Mouse (Mus musculus): Measurements from ENCODE around the gene Nav2.

Nav2 gene

DNA sequence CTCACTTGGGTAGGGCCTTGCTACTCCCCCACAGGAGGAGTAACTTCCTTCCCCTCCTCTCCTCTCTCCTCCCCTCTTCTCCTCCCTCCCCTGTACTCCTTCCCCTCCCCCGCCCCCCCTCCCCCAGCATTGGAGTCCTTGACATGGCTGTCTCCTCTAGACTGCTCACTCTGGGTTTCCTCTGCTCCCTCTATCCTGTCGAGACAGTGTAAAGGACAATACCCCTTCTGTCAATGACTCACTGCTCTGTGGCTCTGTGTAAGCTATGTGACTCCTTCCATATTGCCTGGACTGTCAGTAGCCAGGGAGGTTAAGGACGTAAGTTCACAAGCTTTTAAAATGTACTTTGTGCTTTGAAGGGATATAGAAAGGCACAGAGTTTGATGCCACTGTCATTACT, 460.5 kb downstream of the Nav2 start:
- in situ Hi-C loops (cut with MboI; ENCODE audit: low pct_unique_long_range_greater_than_20kb in 1 of 2, low sequenced_read_pairs in 2 of 2, unreplicated experiment in 1 of 2): no loop called here

DNA sequence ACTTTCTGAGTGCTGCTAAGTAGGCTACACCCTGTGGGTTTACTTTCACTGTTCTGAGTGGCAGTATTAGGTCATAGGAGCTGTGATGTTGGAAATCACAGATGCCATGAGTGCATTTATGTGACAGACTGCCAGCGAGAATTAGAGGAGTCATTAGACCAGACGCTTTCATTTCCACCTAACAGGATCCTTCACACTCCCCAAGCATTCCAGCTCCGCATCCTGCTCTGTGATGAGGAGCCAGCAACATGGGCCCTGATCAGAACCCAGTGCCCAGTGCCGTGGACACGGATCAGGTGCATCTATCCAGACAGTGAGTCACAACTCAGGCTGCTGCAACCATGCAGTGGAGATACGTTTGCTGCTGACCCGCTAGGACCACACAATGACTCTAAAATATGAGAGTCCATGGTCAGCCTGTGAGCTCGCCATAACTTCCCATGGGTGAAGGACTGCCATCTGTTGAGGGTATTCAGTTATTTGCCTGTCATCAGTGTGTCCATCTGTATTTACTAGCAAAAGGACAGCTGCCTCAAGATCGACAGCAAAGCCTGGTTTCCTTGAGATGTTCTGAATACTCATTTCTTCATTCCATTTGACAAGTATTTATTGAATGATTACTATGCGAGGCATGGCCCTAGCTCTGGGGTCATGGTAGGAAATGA, 461.4 kb downstream of the Nav2 start:
- in situ Hi-C loops (cut with MboI; ENCODE audit: low pct_unique_long_range_greater_than_20kb in 1 of 2, low sequenced_read_pairs in 2 of 2, unreplicated experiment in 1 of 2): no loop called here

DNA sequence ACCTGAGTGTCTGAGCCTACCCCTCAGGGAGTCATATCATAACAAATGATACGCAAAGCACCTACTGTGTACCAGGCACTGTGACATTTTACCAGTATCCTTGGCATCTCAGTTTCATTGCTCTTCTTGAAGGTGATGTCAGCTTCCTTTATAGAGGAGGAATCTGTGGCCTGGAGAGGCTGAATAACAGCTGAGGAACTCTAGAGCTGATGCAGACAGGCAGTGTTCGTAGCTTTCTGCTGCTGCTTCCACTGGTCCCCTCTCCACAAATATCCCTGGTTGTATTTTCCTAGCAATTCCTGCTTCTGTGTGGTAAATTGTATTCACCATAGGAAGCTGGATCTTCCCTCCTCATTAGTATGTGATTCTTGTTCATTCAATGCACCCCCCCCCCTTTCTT, 462.8 kb downstream of the Nav2 start:
- in situ Hi-C loops (cut with MboI; ENCODE audit: low pct_unique_long_range_greater_than_20kb in 1 of 2, low sequenced_read_pairs in 2 of 2, unreplicated experiment in 1 of 2): no loop called here

DNA sequence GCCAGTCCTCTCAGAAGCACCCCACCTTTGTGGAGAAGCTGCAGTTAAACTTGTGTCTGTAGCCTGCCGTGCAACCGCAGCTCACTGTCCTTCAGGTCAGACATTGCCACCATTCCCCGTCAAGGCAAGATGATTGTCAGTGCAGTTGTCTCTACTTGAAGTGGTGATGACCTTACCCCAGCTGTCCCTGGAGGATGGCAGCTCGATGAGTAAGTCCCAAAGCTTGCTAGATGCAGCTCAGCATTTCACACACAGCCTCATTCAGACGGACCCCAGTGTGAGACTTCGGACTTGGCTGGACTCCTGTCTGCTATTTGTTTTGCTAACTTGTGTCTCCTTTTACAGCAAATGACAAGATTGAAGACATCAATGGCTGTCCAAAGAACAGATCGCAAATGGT, 463.5 kb downstream of the Nav2 start:
- in situ Hi-C loops (cut with MboI; ENCODE audit: low pct_unique_long_range_greater_than_20kb in 1 of 2, low sequenced_read_pairs in 2 of 2, unreplicated experiment in 1 of 2): no loop called here

DNA sequence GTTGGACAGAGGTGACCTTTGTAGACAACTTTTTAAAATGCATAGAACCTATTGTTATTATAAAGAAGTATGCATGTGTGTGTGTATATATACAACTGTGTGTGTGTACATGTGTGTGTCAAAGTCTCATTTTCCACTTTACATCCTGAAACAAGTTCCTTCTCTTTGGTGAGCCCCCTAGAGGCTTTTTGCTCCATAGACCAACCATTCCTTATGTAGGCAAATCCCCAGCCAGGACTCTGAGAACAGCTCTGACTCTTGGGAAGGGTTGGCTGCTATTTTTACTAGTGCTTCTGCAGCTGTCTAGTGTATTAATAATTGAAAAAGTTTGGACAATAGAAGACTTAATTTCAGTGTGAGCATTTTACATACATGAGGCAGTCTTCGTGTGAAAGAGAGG, 464.7 kb downstream of the Nav2 start:
- in situ Hi-C loops (cut with MboI; ENCODE audit: low pct_unique_long_range_greater_than_20kb in 1 of 2, low sequenced_read_pairs in 2 of 2, unreplicated experiment in 1 of 2): no loop called here

DNA sequence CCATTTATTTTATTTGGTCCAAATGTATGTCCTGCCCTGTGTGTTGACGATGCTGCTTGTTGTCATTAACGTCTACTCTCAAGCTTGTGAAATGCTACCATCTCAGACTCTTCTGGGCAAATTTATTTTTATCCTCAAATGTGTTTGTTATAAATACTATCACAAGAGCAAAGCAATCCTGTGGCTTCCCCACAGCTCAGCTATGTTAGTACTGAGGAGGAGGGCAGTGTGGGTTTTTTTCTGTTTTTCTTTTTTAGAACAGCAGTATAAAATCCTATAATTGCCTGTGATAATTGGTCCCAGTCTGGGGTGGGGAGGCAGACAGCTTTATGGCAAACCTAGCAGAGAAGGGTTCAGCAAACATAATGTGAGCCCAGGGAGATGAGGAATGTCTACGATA, 465.1 kb downstream of the Nav2 start:
- in situ Hi-C loops (cut with MboI; ENCODE audit: low pct_unique_long_range_greater_than_20kb in 1 of 2, low sequenced_read_pairs in 2 of 2, unreplicated experiment in 1 of 2): no loop called here

DNA sequence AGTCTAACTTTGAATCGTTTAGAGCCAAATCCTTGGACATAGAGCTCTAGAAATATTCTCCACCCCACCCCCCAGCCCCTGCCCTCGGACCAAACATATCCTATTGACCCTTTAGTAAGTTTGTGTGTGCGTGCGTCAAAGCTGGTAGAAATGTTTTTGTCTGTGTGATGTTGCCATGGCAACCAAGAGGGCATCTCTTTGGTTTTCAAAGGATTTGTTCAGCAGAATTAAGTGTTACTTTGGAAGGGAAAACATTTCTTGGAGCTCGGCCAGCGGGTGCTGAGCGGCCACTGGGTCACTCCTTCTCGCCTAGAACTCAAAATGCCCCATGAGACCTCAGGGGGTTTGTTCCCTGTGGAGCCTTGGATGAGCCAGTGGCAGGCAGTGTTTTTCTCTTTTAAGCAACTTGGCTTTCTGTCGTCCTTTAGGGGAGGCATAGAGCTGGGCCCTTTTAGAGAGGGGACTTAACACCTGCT, 467.0 kb downstream of the Nav2 start:
- in situ Hi-C loops (cut with MboI; ENCODE audit: low pct_unique_long_range_greater_than_20kb in 1 of 2, low sequenced_read_pairs in 2 of 2, unreplicated experiment in 1 of 2): no loop called here

DNA sequence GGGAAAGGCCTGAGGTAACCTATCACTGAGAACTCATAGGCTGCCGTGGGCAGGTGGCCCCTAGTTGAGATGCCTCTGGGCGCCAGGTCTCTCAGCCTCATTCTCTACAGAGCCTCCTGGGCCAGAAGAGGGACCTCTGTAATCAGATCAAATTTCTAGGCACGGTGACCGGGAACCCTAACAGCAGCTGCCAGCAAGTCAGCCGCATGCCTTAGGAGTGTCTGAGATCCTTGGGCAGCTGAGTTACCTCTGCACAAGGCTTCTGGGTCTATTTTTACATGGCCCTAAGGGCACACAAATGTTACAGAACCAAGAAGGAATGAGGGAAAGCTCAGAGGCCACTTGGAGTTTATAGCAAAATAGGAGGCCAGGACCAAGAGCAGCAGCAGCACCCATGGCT, 470.1 kb downstream of the Nav2 start:
- in situ Hi-C loops (cut with MboI; ENCODE audit: low pct_unique_long_range_greater_than_20kb in 1 of 2, low sequenced_read_pairs in 2 of 2, unreplicated experiment in 1 of 2): no loop called here

DNA sequence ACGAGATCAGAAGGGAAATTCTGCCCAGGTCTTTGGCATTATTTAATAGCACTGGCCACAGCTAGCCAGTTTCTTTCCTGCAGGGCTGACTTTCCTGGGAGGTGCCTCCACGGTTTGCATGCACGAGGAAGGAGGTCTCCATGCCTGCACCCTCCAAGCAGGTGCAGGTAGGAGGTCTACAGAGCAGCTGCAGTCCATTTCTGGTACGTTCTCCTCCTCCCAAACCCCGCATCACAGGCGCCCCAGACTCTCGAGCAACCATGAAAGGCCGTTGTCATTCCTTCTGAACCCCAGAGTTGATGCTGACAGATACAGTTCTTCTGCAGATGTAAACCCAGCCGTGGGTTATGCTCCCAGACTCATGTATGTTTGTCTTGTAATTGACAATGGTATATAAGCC, 472.4 kb downstream of the Nav2 start:
- in situ Hi-C loops (cut with MboI; ENCODE audit: low pct_unique_long_range_greater_than_20kb in 1 of 2, low sequenced_read_pairs in 2 of 2, unreplicated experiment in 1 of 2): no loop called here

DNA sequence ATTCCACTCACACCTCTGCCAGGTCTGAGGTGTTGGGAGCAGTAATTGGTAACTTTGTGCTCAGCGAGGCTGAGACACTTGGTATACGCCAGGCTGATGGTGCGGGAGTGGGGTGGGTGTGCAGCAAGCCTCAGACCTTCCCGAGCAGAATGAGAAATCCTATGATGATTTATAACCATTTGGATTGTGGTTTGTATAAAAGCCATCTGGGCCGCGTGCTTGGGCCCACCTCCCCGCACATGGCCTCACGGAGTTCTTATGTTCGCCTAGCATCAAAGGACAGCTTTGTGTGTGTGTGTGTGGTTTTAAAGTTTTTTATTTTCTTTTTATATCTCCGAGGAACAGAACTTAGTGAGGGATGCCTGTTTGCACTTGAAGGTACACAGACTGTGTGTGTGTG, 474.4 kb downstream of the Nav2 start:
- in situ Hi-C loops (cut with MboI; ENCODE audit: low pct_unique_long_range_greater_than_20kb in 1 of 2, low sequenced_read_pairs in 2 of 2, unreplicated experiment in 1 of 2): no loop called here

DNA sequence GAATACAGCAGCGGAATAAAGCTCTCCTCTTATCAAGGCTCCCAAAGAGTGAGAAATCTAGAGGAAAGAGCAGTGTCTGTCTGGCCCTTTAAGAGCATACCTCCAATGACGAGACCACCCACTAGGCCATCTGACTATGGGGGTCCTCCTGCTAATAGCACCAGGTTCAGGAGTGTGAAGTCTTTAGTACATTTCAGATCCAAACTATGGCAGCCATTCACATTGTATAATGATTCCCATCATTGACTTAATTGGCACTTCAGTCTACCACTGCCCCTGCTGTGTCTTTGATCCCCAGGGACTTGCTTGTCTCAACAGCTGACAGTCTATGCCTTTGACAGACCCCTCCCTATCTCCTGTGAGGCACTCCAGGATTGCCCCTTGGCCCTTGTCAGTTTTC, 479.6 kb downstream of the Nav2 start:
- in situ Hi-C loops (cut with MboI; ENCODE audit: low pct_unique_long_range_greater_than_20kb in 1 of 2, low sequenced_read_pairs in 2 of 2, unreplicated experiment in 1 of 2): no loop called here

DNA sequence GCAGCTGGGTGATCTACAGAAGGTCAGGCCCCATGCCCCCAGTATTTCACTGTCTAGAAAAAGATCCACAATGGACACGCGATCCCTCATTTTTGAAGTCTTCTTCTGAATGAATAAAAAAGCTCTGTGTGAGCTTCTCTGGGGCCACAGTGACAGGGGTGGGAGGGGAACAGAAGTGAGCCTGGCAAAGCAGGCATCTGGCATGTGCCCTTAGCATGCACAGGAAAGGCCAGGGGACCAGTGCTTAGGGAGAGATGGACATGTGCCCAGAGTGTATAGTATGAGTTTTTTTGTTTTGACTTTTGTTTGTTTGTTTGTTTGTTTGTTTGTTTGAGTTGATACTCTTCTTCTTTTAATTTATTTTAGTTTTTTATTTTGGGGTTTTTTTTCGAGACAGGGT, 481.8 kb downstream of the Nav2 start:
- in situ Hi-C loops (cut with MboI; ENCODE audit: low pct_unique_long_range_greater_than_20kb in 1 of 2, low sequenced_read_pairs in 2 of 2, unreplicated experiment in 1 of 2): no loop called here

DNA sequence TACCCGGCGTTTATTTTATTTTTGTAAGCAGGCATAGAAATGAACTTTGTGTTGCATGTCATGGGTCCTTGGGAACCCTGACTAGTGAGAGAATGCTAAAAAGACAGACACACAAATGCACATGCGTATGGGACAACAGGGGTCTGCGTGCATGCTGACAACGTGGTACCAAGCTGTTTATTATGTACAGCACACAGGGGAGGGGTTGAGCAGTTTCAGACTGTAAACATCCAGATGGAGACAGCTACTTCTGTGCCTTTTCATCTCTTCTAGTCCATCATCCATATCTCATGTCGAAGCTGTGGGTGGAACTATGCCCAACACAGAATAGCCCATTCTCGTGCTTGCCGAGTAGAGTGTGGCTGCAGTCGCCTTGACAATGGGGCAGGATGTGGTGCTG, 482.3 kb downstream of the Nav2 start:
- in situ Hi-C loops (cut with MboI; ENCODE audit: low pct_unique_long_range_greater_than_20kb in 1 of 2, low sequenced_read_pairs in 2 of 2, unreplicated experiment in 1 of 2): no loop called here

DNA sequence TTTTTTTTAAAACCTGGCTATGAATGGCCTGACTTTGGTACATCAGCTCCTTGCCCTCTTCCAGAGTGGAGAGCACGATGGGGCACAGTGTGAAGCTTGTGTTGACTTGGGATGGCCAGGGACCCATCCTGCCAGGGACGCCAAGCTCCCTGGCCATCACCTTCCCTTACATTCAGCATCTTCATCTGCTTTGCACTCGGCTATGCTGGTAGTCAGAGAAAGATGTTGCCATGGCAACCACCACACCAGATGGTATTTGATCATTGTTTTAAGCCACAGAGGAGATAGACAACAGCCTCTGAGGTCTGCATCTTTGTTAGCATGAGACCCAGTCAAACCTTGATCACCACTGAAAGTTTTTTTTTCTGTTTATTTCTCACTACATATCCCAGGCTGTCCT, 483.7 kb downstream of the Nav2 start:
- in situ Hi-C loops (cut with MboI; ENCODE audit: low pct_unique_long_range_greater_than_20kb in 1 of 2, low sequenced_read_pairs in 2 of 2, unreplicated experiment in 1 of 2): no loop called here

DNA sequence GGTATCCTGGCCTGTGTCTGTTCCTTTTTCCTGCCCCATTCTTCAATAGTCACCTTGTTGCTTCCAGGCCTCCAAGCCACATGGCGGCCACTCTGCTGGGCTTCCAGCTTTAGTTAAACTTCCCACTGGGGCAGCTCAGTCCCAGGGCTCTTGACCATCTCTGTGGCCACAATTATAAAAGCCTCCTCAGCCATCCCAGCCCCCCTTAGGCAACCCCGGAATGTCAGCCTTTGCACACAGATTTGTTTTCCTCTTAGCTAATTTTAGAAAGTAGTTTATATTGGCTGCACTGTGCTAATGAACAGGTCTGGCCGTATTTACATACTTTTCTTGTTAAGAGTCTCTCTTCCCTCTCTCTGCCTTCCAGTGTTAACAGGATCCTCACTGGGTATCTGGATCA, 484.3 kb downstream of the Nav2 start:
- in situ Hi-C loops (cut with MboI; ENCODE audit: low pct_unique_long_range_greater_than_20kb in 1 of 2, low sequenced_read_pairs in 2 of 2, unreplicated experiment in 1 of 2): no loop called here

DNA sequence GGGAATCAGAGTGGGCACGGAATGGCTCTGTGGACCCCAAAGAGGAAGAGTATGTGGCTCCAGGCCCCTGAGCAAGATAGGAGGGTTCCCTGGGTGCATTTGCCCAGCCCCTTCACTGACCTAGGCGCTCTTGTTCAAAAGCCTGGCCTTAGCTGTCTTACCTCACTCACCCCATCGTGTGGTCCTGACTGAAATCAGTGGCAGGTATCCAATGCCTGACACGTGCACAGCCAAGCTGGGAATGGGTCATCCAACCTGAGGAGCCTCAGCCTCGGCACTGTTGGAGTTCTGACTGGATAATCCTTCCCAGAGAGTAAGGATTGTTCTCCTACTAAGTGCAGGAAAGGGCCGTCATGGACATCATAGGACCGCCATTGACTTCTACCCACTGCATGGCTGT, 485.3 kb downstream of the Nav2 start:
- in situ Hi-C loops (cut with MboI; ENCODE audit: low pct_unique_long_range_greater_than_20kb in 1 of 2, low sequenced_read_pairs in 2 of 2, unreplicated experiment in 1 of 2): no loop called here

DNA sequence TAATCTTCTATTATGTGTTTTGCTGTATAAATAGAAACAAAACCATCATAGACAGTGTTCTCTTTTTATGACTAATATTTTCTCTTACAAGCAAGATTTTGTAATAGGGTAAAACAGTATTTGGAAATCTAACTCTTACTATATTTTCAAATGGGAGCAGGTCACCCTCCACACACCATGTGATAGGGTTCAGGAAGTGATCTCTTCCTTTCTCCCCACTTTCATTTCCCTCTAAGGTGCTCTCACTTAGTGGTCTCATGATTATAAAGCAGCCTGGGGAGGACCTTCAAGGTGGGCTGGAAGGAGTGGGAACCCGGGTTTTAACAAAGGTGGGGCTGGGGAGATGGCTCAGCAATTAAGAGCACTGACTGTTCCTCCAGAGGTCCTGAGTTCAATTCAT, 487.7 kb downstream of the Nav2 start:
- in situ Hi-C loops (cut with MboI; ENCODE audit: low pct_unique_long_range_greater_than_20kb in 1 of 2, low sequenced_read_pairs in 2 of 2, unreplicated experiment in 1 of 2): no loop called here

DNA sequence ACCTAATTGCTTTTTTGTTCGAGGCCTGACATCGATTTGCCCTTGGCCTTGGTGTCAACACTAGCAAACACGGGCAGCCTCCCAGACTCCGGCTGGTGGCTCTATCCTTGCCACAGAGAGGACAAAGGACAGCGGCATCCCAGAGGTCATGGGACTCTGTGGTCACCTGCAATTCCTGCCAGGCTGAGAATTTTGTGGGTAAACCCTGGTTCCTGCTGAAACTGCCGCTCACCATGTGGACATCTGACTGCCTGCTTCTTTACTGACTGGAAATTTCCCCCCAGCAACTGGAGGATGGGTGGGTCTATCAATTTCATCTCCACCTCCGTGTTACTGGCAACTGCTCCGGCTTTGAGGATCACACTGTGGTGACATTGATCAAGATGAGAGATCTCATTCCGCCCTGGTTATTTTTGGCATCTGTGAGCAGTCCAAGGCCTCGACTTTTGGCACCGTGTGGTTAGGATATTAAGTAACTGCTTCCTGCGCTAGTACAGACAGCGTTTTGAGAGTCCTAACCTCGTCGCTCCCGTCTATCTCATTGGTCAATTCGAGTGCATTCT, 489.0 kb downstream of the Nav2 start:
- in situ Hi-C loops (cut with MboI; ENCODE audit: low pct_unique_long_range_greater_than_20kb in 1 of 2, low sequenced_read_pairs in 2 of 2, unreplicated experiment in 1 of 2): no loop called here

DNA sequence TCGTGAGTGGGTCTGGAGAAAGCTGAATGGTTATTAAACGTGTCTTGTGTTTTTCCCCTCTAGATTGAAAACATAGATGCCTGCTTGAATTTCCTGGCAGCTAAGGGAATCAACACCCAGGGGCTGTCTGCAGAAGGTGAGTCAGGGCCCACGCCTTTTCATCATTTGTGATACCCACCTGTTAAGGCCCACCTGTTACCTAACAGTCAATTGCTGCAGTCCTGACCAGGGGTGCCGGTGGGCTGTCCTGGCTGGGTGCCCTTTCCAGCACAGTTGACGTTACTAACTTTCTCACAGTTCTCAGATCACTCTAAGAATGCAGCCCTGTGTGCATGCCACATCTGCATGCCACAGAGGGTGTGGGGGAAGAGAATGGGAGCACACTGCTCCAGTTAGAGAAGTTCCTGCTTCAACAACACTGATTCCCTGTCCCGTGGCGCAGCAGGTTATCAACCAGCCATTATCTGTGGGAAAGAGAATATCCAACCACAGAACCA, 489.6 kb downstream of the Nav2 start:
- in situ Hi-C loops (cut with MboI; ENCODE audit: low pct_unique_long_range_greater_than_20kb in 1 of 2, low sequenced_read_pairs in 2 of 2, unreplicated experiment in 1 of 2): no loop called here

DNA sequence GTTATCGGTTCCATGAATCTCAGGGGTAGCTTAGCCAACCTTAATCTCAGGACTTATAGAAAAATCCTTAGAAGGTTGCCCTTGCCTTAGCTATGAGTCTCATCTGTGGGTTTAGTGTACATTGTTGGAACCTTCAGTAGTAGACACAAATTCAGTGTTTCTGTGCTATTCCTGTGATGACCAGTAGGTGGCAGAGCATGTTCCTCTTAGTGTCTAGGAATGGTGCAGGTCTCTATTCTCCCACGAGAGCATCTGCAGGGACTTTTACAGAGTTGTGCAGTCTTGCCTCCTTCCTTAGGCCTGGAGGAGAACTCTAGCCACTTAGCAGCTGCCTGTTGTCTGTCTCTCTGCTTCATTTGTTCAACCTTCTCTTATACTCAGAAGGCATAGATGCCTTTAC, 490.8 kb downstream of the Nav2 start:
- in situ Hi-C loops (cut with MboI; ENCODE audit: low pct_unique_long_range_greater_than_20kb in 1 of 2, low sequenced_read_pairs in 2 of 2, unreplicated experiment in 1 of 2): no loop called here

Data from mouse embryonic stem cell (cell line).